Mouse (Mus musculus) CH12.LX (cell line): ENCODE data around the gene Drg2.

Experiments
- CHD2 ChIP-seq: IDR thresholded peaks from 2 replicates; pipeline ENCODE4 v1.6.1; 2011; ENCODE audit warnings: low read length, improper control_type of control experiment
- CTCF ChIP-seq, 2 experiments: IDR thresholded peaks in 1 of 2; conservative IDR thresholded peaks in 1 of 2; 2 replicates each; pipeline ENCODE4 v1.5.1; 2011 to 2012; ENCODE audit warnings: low read depth in 2 of 2, low read length in 2 of 2, improper control_type of control experiment in 1 of 2, inconsistent platforms in 1 of 2, mild to moderate bottlenecking in 1 of 2, moderate library complexity in 1 of 2
- EP300 ChIP-seq: IDR thresholded peaks from 2 replicates; pipeline ENCODE4 v1.6.1; 2011; ENCODE audit warnings: low read length, improper control_type of control experiment
- POLR2A ChIP-seq: IDR thresholded peaks from 2 replicates; pipeline ENCODE4 v1.6.1; 2011; ENCODE audit warnings: low read depth, mild to moderate bottlenecking, improper control_type of control experiment, low read length
- POLR2AphosphoS2 ChIP-seq: IDR thresholded peaks from 2 replicates; pipeline ENCODE4 v1.6.1; 2011; ENCODE audit warnings: low read depth, low read length, improper control_type of control experiment
- RCOR1 ChIP-seq: conservative IDR thresholded peaks from 2 replicates; pipeline ENCODE4 v1.6.1; 2012; ENCODE audit warnings: low read depth, mild to moderate bottlenecking, inconsistent platforms, low read length, improper control_type of control experiment
- TCF12 ChIP-seq: IDR thresholded peaks from 2 replicates; pipeline ENCODE4 v1.6.1; 2014; ENCODE audit warnings: low read depth, mild to moderate bottlenecking, inconsistent platforms, low read length, improper control_type of control experiment
- USF2 ChIP-seq: conservative IDR thresholded peaks from 2 replicates; pipeline ENCODE4 v1.6.1; 2011; ENCODE audit warnings: low read depth, low read length, improper control_type of control experiment

DNA sequence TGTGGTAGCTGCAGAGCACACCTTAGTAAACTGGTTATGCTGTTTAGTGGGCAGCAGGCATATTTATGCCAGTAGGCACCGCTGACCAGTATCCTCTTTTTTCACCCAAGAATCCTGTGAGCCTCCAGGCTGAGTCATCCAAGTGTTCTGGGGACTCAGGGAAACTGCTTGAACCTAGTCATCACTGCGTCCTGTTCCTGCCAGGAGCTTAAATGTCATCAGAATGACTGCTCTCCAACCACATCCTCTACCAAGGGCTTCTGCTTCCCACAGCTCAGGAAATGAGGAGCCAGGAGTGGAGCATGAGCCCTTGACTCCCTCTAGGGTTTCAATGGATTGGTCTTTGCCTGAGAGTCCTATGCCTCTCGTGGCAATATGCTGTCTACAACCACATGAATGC lies 17.8 kb upstream of the Drg2 start:
- TF ChIP-seq POLR2A (no peak), POLR2AphosphoS2 (no peak), CHD2 (no peak), RCOR1 (no peak), TCF12 (no peak), USF2 (no peak), EP300 (no peak), CTCF (conservative IDR thresholded peaks at IDR 0.05 in 1 of 2, IDR thresholded peaks at IDR 0.05 in 1 of 2; ENCODE audit: low read depth in 2 of 2, low read length in 2 of 2) (no peak)
